Mouse (Mus musculus) NIH3T3 (cell line): ENCODE measurements at regions not wholly inside any gene's neighbourhood (a gene's known extent, or its start where the extent isn't known, plus 50 kb on each side); places are given as distances from the start of the nearest gene placed in this dataset.
"Not testable (repeated sequence)": the region's sequence is repeated elsewhere in the genome, so short reads cannot be mapped to it uniquely, and the experiment has no call there.

Experiments used
- DNase-seq: peaks from one replicate; pipeline ENCODE4 v3.0.0-alpha.2; 2012; ENCODE audit warnings: low read depth

DNA sequence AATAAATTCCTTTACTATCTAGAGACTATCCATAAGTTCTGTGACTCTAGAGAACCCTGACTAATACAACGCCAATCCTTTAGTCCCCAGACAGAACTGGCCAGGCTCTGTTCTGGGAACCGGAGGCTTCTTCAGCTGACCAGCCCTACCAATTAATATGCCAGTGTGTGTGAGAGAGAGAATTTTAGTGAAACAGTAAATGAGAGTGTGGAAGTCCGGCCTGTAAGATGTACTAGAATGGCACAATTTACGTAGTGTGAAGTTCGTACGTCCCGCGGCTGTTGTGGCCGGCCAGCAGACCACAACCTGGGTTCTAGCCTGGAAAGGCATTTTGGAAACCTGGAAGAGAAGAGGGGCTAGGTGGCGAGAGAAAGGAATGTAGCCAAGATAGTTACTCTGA lies 83.7 kb upstream of the Lemd2 start:
- DNase-seq = not testable (repeated sequence)

- no peak for DNase-seq
Measured at GRCm38 (mm10) chr17:27281241-27281640, 77.0 kb upstream of the Lemd2 start.

GRCm38 (mm10) chr17:27279491-27280288 lies 75.4 kb upstream of the Lemd2 start:
- not testable (repeated sequence) for DNase-seq

GRCm38 (mm10) chr17:27277786-27278185 lies 73.5 kb upstream of the Lemd2 start:
- DNase-seq = not testable (repeated sequence)

DNA sequence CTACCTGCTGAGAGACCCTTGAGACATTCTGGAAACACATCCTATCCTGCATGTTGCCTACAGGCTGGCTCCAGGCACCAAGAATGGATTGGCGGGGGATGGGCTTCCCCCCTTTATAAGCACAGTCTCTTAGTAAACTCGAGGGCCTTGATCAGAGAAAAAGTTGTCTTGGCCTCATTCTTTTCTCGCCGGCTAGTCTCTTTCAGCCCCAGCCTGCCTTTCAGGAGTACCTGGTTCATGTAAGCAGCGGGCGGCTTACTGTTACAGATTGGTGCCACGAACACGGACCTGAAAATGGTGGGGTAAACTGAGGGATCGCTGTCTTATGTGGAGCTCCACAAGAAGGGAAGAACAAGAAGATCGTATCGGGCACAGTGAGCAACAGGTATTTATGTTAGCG lies 67.5 kb upstream of the Lemd2 start:
- DNase-seq = not testable (repeated sequence)

- DNase-seq = not testable (repeated sequence)
Measured at GRCm38 (mm10) chr17:27270776-27271175, 66.5 kb upstream of the Lemd2 start.

- DNase-seq = not testable (repeated sequence)
Measured at GRCm38 (mm10) chr17:27264607-27265006, 60.3 kb upstream of the Lemd2 start.

DNA sequence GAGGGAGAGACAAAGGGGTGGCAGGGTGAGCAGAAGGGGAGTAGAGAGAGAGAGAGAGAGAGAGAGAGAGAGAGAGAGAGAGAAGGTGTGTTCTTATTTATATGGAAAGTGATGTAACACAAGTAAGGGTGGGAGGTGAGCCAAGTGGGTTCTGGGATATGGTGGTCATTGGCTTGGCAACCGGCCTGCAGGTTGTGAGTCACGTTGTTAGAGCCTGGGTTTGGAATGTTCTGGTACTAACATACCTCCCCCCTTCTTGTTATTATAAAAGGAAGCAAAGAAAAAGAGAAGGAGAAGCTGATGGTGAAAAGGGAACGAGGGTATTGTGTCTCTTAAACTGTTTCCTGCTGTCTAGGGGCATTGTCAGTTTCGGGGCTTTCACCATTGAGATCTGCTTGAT lies 58.3 kb upstream of the Lemd2 start:
- peak; percentile 92 for DNase-seq

DNA sequence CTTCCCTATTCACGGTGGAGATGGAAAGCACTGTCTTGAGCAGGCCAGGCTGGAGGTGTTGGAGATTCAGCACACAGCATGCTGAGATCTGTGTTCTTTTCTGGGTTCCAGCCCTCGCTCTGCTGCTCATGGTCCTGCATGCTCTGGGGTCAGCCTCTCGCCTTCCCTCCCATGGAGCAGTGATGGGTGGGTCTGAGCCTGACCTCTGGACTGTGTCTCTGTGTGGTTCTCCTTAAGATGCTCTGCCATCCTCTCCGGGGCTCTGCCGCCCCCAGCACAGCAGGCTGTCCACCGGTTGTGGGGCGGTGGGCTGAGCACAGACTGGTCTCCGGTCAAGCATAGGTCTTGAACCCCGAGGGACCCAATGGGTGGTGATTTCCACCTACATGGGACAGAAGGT lies 57.7 kb upstream of the Lemd2 start:
- no peak for DNase-seq

- no peak for DNase-seq
Measured at GRCm38 (mm10) chr17:27261251-27261650, 57.0 kb upstream of the Lemd2 start.

- no peak for DNase-seq
Measured at GRCm38 (mm10) chr17:27260116-27260515, 55.8 kb upstream of the Lemd2 start.

GRCm38 (mm10) chr17:27257345-27257744 lies 53.1 kb upstream of the Lemd2 start:
- peak; percentile 44 for DNase-seq

GRCm38 (mm10) chr17:27255804-27256203 lies 51.5 kb upstream of the Lemd2 start:
- no peak for DNase-seq
